Mouse (Mus musculus): ENCODE data around the gene Tmem185b.

DNA sequence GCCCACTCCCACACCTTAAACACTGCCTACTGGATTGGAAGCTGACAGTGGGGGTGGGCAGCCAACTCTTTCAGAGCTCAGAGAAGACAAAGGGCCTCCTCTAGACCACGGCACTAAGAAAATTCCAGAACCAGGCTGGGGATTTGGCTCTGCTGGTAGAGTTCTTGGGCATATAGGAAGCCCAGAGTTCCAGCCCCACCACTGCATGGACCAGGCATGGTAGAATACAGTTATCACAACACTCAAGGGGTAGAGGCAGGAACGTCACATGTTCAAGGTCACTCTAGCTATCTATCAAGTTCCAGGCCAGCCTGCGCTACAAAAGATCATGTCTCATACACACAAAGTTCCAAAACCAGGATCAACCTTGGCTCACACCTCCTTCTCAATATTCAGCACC is 22.8 kb upstream of the Tmem185b start:
- no peak for TF ChIP-seq CTCF (IDR thresholded peaks at IDR 0.05; ENCODE audit: control insufficient read depth, insufficient read depth, low read length)
- TF ChIP-seq POLR2A (IDR thresholded peaks at IDR 0.05; ENCODE audit: borderline replicate concordance, control insufficient read depth, low read depth, low read length), result no peak
